Mouse (Mus musculus): ENCODE data around the gene Fhl4. TPM values are rescaled to one million over a fixed set of nuclear protein-coding genes. Genes with fewer than 3 reads are reported as not detected.
A peak's percentile ranks its signal among the peaks of the same experiment; 100 is the strongest.

Fhl4 gene
- polyA plus RNA-seq (2015; fragmentation: Nextera tagmentation; extraction: Ambion mirVana) = 1.4 and 1.5 TPM in 2 replicates

DNA sequence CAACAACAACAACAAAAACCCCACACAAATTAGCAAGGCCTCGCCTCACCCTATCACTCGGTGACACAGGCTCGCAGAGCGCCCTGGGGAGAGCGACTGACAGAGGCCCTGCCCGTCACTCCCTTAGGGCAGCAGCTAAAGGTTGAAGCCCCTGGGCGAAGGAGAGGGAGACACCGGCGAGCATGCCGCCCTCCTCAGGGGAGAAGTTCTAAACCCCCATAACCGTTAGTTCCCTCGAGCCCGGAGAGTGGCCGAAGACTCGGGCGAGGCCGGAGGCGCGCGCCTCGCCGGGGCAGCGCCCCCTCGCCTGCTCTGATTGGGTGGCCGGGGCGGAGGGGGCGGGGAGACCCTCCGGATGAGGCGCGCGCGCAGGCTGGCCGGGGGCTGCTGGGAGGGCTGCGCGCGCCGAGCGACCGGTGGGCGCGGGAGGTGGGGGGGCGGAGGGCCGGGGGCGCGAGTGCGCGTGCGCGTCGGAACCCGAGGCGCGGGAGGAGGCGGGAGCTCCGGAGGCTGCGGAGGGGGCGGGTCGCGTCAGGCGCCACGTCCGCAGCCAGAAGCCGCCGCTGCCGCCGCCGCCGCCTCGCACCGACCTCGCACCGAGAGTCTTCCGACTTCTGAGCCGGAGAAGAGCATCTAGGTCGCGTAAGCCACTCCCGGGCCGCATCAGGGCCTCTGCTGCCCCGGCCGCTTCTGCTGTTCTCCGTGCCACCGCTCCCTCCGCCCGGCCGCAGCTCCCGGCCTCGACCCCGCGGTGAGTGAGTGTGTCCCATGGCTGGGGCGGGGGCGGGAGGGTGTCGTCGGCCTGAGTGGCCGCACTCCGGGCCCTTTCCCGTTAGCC lies at the start of gene Fhl4, which contains the start of gene Tmem263:
Gene Fhl4 (minus strand): TSS at position 249 of the 838 bp plus-strand sequence.
Gene Tmem263 (plus strand): TSS at position 381 of the 838 bp plus-strand sequence.
- ATAC-seq (ENCODE audit: insufficient number of reproducible peaks, low FRiP score, low TSS enrichment, low read depth) = peak; percentile 95
- Histone ChIP-seq H3K4me1 (peaks cover 5% of the 10 kb centered on the region; the same call in 1 of the 2 replicates), H3K36me3 (no peaks in the 10 kb centered on the region), H3K4me3 (peak within 1 kb of the TSS; percentile 98), H3K27ac (peak within 1 kb of the TSS; percentile 91), H3K9me3 (no peaks in the 10 kb centered on the region), H3K4me2 (peak within 1 kb of the TSS; percentile 71), H3K27me3 (no peaks in the 10 kb centered on the region), H3K9ac (peak within 1 kb of the TSS; percentile 98)
- WGBS = under 1% methylated on average over 80 of the region's 96 CpGs

DNA sequence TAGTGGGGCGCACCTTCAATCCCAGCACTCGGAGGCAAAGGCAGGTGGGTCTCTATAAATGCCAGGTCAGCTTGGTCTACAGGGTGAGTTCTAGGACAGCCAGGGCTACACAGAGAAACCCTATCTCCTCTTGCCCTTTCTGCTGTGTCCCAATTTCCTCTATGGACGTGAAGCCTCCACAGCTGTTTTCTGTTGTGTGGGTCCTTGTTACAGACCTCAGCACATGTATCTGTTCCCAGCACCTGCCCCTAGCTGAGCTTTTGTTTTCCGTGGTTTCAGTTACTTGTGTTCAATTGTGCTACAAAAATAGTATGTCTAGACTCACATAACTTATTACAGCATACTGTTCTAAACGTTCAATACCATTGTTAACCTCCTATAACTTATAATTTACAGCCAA lies 46.9 kb upstream of the Fhl4 start:
- Histone ChIP-seq H3K27ac (no peak overlapping the region), H3K9me3 (no peaks in the 10 kb centered on the region), H3K4me2 (no peak overlapping the region), H3K27me3 (no peaks in the 10 kb centered on the region), H3K36me3 (peaks cover 36% of the 10 kb centered on the region), H3K4me1 (no peaks in the 10 kb centered on the region), H3K9ac (no peak overlapping the region), H3K4me3 (no peak overlapping the region)
- ATAC-seq (ENCODE audit: insufficient number of reproducible peaks, low FRiP score, low TSS enrichment, low read depth) = no peak
- WGBS = 80% methylated on average over 5 of the region's 5 CpGs

- Histone ChIP-seq H3K27ac (no peak overlapping the region), H3K9me3 (no peaks in the 10 kb centered on the region), H3K4me2 (no peak overlapping the region), H3K4me1 (peaks cover 3% of the 10 kb centered on the region; the same call in 1 of the 2 replicates), H3K36me3 (peaks cover 54% of the 10 kb centered on the region), H3K9ac (no peak overlapping the region), H3K27me3 (no peaks in the 10 kb centered on the region), H3K4me3 (no peak overlapping the region)
- no peak for ATAC-seq (ENCODE audit: insufficient number of reproducible peaks, low FRiP score, low TSS enrichment, low read depth)
- WGBS = 87% methylated on average over 14 of the region's 14 CpGs
Measured at GRCm38 (mm10) chr10:85146282-85146681, 44.0 kb upstream of the Fhl4 start.

- Histone ChIP-seq H3K4me1 (peaks cover 4% of the 10 kb centered on the region; the same call in 1 of the 2 replicates), H3K27ac (no peak overlapping the region), H3K4me2 (no peak overlapping the region), H3K9ac (no peak overlapping the region), H3K36me3 (peaks cover 43% of the 10 kb centered on the region), H3K4me3 (no peak overlapping the region), H3K9me3 (no peaks in the 10 kb centered on the region), H3K27me3 (no peaks in the 10 kb centered on the region)
- WGBS = 37% methylated on average over 9 of the region's 9 CpGs
- no peak for ATAC-seq (ENCODE audit: insufficient number of reproducible peaks, low FRiP score, low TSS enrichment, low read depth)
Measured at GRCm38 (mm10) chr10:85141465-85141864, 39.2 kb upstream of the Fhl4 start.

DNA sequence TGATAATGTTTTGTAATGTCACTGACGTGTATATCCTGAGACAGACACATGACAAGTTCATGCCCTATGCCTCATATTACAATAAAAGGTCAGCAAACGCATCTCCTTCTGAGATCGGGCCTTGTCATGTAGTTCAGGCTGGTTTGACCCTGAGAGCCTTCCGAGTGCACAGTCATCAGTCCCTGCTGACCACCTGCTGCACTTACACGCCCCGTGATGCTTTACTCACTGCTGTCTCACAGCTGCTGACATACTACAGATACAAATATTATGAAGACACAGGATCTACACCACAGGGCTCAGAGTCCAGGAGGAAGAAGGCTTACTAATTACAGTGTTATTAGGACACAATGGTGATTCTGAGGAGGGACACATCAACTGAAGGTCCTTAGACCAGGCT lies 34.3 kb upstream of the Fhl4 start:
- no peaks in the 10 kb centered on the region for H3K27me3 ChIP-seq
- H3K9me3 ChIP-seq = no peaks in the 10 kb centered on the region
- no peak overlapping the region for H3K4me3 ChIP-seq
- H3K36me3 ChIP-seq = peaks cover 29% of the 10 kb centered on the region
- no peak overlapping the region for H3K4me2 ChIP-seq
- peaks cover 4% of the 10 kb centered on the region; the same call in 1 of the 2 replicates for H3K4me1 ChIP-seq
- no peak for ATAC-seq (ENCODE audit: insufficient number of reproducible peaks, low FRiP score, low TSS enrichment, low read depth)
- no peak overlapping the region for H3K27ac ChIP-seq
- H3K9ac ChIP-seq = no peak overlapping the region
- WGBS = 89% methylated on average over 6 of the region's 6 CpGs

GRCm38 (mm10) chr10:85128453-85128852 lies 26.2 kb upstream of the Fhl4 start:
- no peak for ATAC-seq (ENCODE audit: insufficient number of reproducible peaks, low FRiP score, low TSS enrichment, low read depth)
- no peaks in the 10 kb centered on the region; the same call in 1 of the 2 replicates for H3K9me3 ChIP-seq
- peaks cover 15% of the 10 kb centered on the region for H3K4me1 ChIP-seq
- H3K9ac ChIP-seq = peak overlapping the region; percentile 56; the same call in 1 of the 2 replicates
- no peaks in the 10 kb centered on the region for H3K27me3 ChIP-seq
- WGBS = 15% methylated on average over 7 of the region's 7 CpGs
- H3K36me3 ChIP-seq = peaks cover 22% of the 10 kb centered on the region
- peak overlapping the region; percentile 67 for H3K4me3 ChIP-seq
- no peak overlapping the region for H3K27ac ChIP-seq
- H3K4me2 ChIP-seq = peak overlapping the region; percentile 74

DNA sequence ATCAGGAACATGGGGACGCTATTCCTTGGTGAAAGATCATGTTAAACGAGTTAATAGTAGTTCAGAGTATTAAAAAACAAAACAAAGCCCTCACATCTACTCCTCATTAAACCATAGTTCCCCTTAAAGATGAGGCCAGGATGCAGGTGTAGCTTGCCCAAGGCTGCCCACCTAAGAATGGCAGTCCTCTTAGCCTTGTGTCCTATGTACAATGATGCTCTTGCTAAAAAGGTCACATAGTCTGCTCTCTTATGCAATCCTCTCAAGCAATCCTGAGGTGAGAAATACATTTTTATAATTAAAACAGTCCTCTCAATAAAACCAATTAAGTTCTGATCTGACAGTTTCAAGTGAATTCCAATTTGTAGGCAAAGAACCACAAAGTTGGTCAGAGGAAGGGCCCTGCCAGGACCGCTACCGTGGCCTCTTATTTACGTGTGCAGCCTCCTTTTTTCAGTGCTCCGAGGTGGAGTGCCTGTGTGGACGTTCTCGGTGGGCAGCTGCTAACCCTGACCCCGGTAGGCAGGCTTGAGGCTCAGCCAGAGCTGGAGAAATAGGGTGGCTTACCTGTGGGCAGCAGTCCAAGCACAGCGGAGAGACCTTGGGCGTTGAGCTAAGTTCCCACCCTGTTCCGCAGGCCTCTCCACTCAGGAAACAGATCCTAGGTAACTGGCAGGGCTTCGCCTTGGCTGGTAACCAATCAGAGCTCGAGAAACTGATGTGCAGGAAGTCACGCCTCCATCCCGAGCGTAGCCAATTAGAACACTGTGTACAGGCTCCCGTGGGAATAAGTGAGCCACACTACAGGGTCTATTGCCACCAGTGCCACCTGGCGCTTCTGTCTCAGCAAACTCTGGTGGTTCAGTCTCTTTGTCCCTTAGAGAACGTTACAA lies 25.3 kb upstream of the Fhl4 start, which contains the start of gene Mterf2:
Gene Mterf2 (minus strand): TSS at position 633 of the 893 bp plus-strand sequence.
- WGBS = 5% methylated on average over 20 of the region's 20 CpGs
- Histone ChIP-seq H3K27me3 (no peaks in the 10 kb centered on the region), H3K9me3 (no peaks in the 10 kb centered on the region; the same call in 1 of the 2 replicates), H3K36me3 (peaks cover 21% of the 10 kb centered on the region), H3K4me3 (peak within 1 kb of the TSS; percentile 67), H3K4me1 (peaks cover 15% of the 10 kb centered on the region), H3K4me2 (peak within 1 kb of the TSS; percentile 74), H3K9ac (peak within 1 kb of the TSS; percentile 56), H3K27ac (peak within 1 kb of the TSS; percentile 61; the same call in 1 of the 2 replicates)
- ATAC-seq (ENCODE audit: insufficient number of reproducible peaks, low FRiP score, low TSS enrichment, low read depth) = peak; percentile 99

GRCm38 (mm10) chr10:85125184-85125583 lies 22.9 kb upstream of the Fhl4 start:
- Histone ChIP-seq H3K9ac (no peak overlapping the region), H3K4me1 (peaks cover 15% of the 10 kb centered on the region), H3K9me3 (no peaks in the 10 kb centered on the region; the same call in 1 of the 2 replicates), H3K27me3 (no peaks in the 10 kb centered on the region), H3K4me3 (no peak overlapping the region), H3K36me3 (peaks cover 35% of the 10 kb centered on the region), H3K27ac (no peak overlapping the region), H3K4me2 (no peak overlapping the region)
- ATAC-seq (ENCODE audit: insufficient number of reproducible peaks, low FRiP score, low TSS enrichment, low read depth) = no peak
- 87% methylated on average over 13 of the region's 13 CpGs for WGBS

GRCm38 (mm10) chr10:85114409-85114808 lies 12.1 kb upstream of the Fhl4 start:
- no peaks in the 10 kb centered on the region for H3K4me1 ChIP-seq
- no peak overlapping the region for H3K9ac ChIP-seq
- 80% methylated on average over 4 of the region's 4 CpGs for WGBS
- H3K27me3 ChIP-seq = no peaks in the 10 kb centered on the region
- no peak overlapping the region for H3K4me2 ChIP-seq
- no peak overlapping the region for H3K27ac ChIP-seq
- H3K4me3 ChIP-seq = no peak overlapping the region
- ATAC-seq (ENCODE audit: insufficient number of reproducible peaks, low FRiP score, low TSS enrichment, low read depth) = no peak
- peaks cover 42% of the 10 kb centered on the region for H3K36me3 ChIP-seq
- H3K9me3 ChIP-seq = no peaks in the 10 kb centered on the region

DNA sequence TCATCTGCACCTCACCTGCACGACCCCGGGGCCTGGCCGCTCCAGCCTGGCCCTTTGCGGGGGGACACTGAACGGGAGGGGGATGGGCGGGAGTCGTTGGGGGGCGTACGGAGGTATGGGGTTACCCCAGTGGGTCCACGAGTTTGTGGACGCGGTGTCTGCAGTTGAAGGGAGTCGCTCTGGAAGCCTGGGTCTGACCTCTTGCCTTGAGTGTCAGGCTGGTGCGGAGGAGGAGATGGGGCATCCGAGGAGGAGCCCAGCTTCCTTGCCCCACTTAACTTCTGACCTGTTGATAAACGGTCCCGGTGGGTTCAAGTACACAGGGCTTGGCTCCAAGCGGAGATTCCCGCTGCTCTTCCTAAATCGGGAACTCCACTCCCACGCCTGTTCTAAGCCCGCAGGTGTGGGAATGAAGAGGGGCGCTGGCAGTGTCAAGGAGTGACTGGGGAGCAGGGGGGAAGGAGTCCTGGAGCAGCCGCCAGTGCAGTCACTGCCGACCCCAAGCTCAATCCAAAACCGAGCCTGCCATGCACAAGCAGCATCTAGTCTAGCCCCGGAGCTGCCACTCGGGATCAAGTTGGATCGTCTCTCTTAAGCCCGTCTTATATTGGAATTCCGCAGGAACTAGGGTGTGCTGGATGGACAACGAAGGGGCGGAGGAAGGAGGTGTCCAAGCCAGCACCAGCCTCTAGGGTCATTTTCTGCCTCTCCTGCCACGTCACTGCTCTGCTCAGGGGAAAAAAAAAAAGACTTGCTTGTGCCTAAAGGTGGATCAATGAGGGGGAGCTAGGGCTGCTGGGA lies 990 bp upstream of the Fhl4 start:
- H3K36me3 ChIP-seq = no peaks in the 10 kb centered on the region
- H3K4me2 ChIP-seq = peak overlapping the region; percentile 71
- ATAC-seq (ENCODE audit: insufficient number of reproducible peaks, low FRiP score, low TSS enrichment, low read depth) = peak; percentile 20
- H3K27me3 ChIP-seq = no peaks in the 10 kb centered on the region
- peak overlapping the region; percentile 98 for H3K4me3 ChIP-seq
- H3K9ac ChIP-seq = peak overlapping the region; percentile 98
- WGBS = under 1% methylated on average over 34 of the region's 34 CpGs
- peak overlapping the region; percentile 91 for H3K27ac ChIP-seq
- H3K9me3 ChIP-seq = no peaks in the 10 kb centered on the region
- peaks cover 5% of the 10 kb centered on the region; the same call in 1 of the 2 replicates for H3K4me1 ChIP-seq

- peak overlapping the region; percentile 71 for H3K4me2 ChIP-seq
- ATAC-seq (ENCODE audit: insufficient number of reproducible peaks, low FRiP score, low TSS enrichment, low read depth) = no peak
- no peaks in the 10 kb centered on the region for H3K27me3 ChIP-seq
- H3K4me3 ChIP-seq = peak overlapping the region; percentile 98
- H3K9me3 ChIP-seq = no peaks in the 10 kb centered on the region
- H3K9ac ChIP-seq = peak overlapping the region; percentile 98
- peak overlapping the region; percentile 82 for H3K27ac ChIP-seq
- no peaks in the 10 kb centered on the region for H3K36me3 ChIP-seq
- under 1% methylated on average over 10 of the region's 10 CpGs for WGBS
- peaks cover 5% of the 10 kb centered on the region; the same call in 1 of the 2 replicates for H3K4me1 ChIP-seq
Measured at GRCm38 (mm10) chr10:85101841-85102240, 454 bp downstream of the Fhl4 start.
